Comparison of ENCODE assay signal across 9 mouse cellular contexts in the genomic region with DNA sequence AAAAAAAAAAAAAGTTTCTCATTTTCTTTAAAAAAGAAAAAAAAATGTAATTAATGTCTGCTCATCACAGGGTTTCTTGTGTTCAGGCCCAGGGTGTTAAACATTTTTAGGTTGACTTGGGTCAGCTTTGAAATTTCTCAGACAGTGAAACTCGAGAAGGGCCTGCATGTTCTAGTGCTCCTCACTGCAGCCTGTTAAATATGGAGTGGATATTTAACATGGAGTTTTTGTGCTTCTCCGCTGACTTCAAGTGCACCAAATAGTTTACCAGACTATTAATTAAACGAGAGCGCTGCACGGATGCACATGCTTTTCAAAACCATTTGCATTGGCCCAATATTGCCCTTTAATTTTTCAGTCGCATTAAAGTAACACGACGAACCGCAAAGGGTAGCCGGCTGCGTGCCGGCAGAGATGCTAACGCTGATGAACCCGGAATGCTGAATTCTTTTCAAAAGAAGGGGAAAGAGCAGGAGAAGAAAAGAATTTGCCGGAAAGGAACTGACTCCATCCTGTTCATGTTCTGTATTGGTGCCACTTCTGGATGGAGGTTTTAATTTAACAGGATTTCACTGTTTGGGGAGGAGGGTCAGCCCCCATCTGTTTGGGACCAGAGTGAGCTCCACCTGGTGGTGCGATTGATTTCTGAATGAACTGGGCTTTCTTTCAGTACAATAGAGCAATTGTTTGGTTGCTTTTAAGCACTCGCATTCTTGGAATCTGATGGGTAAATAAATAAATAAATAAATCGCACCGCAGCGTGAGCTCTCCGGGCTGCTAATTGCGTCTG.
DNase-seq lines count a peak whose midpoint lies in the region; ATAC-seq and TF ChIP-seq lines count a peak whose summit lies in the region.
"Had no signal": no experiment of that assay in that cellular context is flagged by ENCODE, and none has a peak within 500 bp of the region (broad histone marks: within the 10 kb centered on the region; RNA-seq: fewer than 3 reads in every experiment).

No protein-coding gene starts in this region.

- TF ChIP-seq EP300 in stomach, postnatal 0 days (optimal IDR thresholded peaks at IDR 0.05): no peak

- no peaks in the 10 kb centered on the region for H3K36me3 ChIP-seq in embryonic facial prominence, embryonic 10.5 days (replicated peaks)
- no peaks in the 10 kb centered on the region for H3K36me3 ChIP-seq in hindbrain, embryonic 15.5 days
- no peaks in the 10 kb centered on the region for H3K36me3 ChIP-seq in stomach, postnatal 0 days (ENCODE audit: control insufficient read depth, insufficient read depth, low read length)

- H3K4me2 ChIP-seq in hindbrain, embryonic 15.5 days: peak overlapping the region; percentile 62
- peak overlapping the region; percentile 25 for H3K4me2 ChIP-seq in stomach, postnatal 0 days (replicated peaks; ENCODE audit: low read depth)

- H3K27ac ChIP-seq in embryonic facial prominence, embryonic 10.5 days (replicated peaks): peak overlapping the region; percentile 76
- H3K27ac ChIP-seq in hindbrain, embryonic 15.5 days (replicated peaks): no peak overlapping the region
- H3K27ac ChIP-seq in stomach, postnatal 0 days (replicated peaks): no peak overlapping the region
- H3K27ac ChIP-seq: macrophage had no signal

- TF ChIP-seq CTCF in stomach, postnatal 0 days (IDR thresholded peaks at IDR 0.05; ENCODE audit: low read depth): peak; percentile 62

- no peaks in the 10 kb centered on the region for H3K27me3 ChIP-seq in embryonic facial prominence, embryonic 10.5 days (replicated peaks; ENCODE audit: low read depth, poor library complexity, severe bottlenecking)
- H3K27me3 ChIP-seq in hindbrain, embryonic 15.5 days: no peaks in the 10 kb centered on the region
- no peaks in the 10 kb centered on the region for H3K27me3 ChIP-seq in stomach, postnatal 0 days (ENCODE audit: control insufficient read depth, insufficient read depth, low read length)

- H3K9me3 ChIP-seq in embryonic facial prominence, embryonic 10.5 days: no peaks in the 10 kb centered on the region
- H3K9me3 ChIP-seq in hindbrain, embryonic 15.5 days: no peaks in the 10 kb centered on the region
- H3K9me3 ChIP-seq in stomach, postnatal 0 days (ENCODE audit: control insufficient read depth, low read length): no peaks in the 10 kb centered on the region

- peak overlapping the region; percentile 48 for H3K4me3 ChIP-seq in embryonic facial prominence, embryonic 10.5 days
- peak overlapping the region; percentile 35 for H3K4me3 ChIP-seq in hindbrain, embryonic 15.5 days
- H3K4me3 ChIP-seq in stomach, postnatal 0 days (ENCODE audit: low read depth, low read length): no peak overlapping the region

- H3K9ac ChIP-seq in hindbrain, embryonic 15.5 days: peak overlapping the region; percentile 42
- H3K9ac ChIP-seq in stomach, postnatal 0 days (ENCODE audit: low read length): no peak overlapping the region

- peak; percentile 44 for ATAC-seq in hindbrain, embryonic 15.5 days (ENCODE audit: low FRiP score, low read depth)
- ATAC-seq in stomach, postnatal 0 days (ENCODE audit: low FRiP score, low TSS enrichment): no peak

- DNase-seq in right cerebral cortex, adult 18-20 months: peak; percentile 33
- DNase-seq in right cerebral cortex, postnatal 36 days (ENCODE audit: low spot score in 2 of 2): no peak
- DNase-seq in embryonic facial prominence, embryonic 10.5 days (ENCODE audit: low spot score): peak; percentile 70
- DNase-seq in mesoderm, embryonic 11.5 days (ENCODE audit: low read depth, low spot score): peak; percentile 65
- DNase-seq in stomach, postnatal 0 days (ENCODE audit: low spot score): no peak
- no peak for DNase-seq in urinary bladder, postnatal 4 days (ENCODE audit: low spot score in 2 of 2)
- no peak for DNase-seq in gastrocnemius, postnatal 14 days

- H3K4me1 ChIP-seq in embryonic facial prominence, embryonic 10.5 days: peaks cover 35% of the 10 kb centered on the region
- H3K4me1 ChIP-seq in hindbrain, embryonic 15.5 days (replicated peaks): peaks cover 13% of the 10 kb centered on the region
- no peaks in the 10 kb centered on the region for H3K4me1 ChIP-seq in stomach, postnatal 0 days (replicated peaks; ENCODE audit: control insufficient read depth, insufficient read depth)

- intact Hi-C loops in gastrocnemius, postnatal 14 days (cut with DNase I; ENCODE audit: low total_unique reads): no loop called here

- 24% methylated on average over 22 of the region's 22 CpGs for WGBS in embryonic facial prominence, embryonic 10.5 days
- WGBS in hindbrain, embryonic 15.5 days: 10% methylated on average over 22 of the region's 22 CpGs
- 40% methylated on average over 22 of the region's 22 CpGs for WGBS in stomach, postnatal 0 days

Comparison
In these comparisons a context has a peak if more than half of its experiments do, and no peak if none do; other contexts are left out.
1. DNase-seq: peak in right cerebral cortex, adult 18-20 months (single experiment), embryonic facial prominence, embryonic 10.5 days (single experiment) and mesoderm, embryonic 11.5 days (single experiment); none in right cerebral cortex, postnatal 36 days (0 of 2), stomach, postnatal 0 days (single experiment), urinary bladder, postnatal 4 days (0 of 2) and gastrocnemius, postnatal 14 days (single experiment).